Mouse (Mus musculus) ES-CJ7 (cell line): Measurements from ENCODE around the gene Naa35.

Source experiments
- DNase-seq: peaks from one replicate; pipeline ENCODE4 v3.0.0; 2011; ENCODE audit warnings: low read depth, low spot score

The Naa35 gene

DNA sequence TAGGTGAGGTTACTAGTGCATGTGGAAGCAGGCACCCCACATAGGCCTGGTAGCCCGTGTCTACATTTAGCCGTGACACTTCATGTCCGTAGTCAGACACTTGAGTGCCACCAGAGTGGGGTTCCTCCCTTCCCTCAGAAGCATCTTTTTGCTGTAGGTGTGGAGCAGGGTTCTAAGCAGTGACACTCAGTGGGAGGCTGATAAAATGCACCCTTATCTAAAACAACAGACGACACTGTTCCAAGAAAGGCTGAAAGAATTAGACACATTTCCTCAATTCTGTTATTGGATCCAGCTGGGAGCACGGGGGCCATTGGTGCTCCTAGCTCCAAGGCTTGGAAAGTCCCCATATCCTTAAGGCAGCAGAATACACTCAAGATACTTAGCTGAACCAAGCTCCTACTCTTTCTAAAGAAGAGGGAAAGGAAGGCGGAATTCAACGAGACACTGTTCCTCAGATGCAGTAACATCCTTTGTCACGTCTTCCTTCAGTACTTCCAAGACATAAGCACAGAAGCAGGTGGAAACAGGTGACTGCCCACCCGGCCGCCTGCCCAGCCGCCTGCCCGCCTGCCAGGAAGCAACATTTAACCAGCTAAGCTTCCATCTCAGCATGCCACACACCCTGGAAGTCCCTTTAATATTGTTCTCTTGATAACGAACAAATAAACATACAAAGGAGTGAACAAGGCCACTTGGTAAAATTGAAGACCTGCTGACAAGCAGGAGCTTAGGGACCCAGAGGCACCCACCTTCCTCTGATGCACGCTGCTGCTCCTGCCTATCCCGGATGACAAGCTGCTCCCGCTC lies 54.5 kb downstream of the Naa35 start:
- no peak for DNase-seq

DNA sequence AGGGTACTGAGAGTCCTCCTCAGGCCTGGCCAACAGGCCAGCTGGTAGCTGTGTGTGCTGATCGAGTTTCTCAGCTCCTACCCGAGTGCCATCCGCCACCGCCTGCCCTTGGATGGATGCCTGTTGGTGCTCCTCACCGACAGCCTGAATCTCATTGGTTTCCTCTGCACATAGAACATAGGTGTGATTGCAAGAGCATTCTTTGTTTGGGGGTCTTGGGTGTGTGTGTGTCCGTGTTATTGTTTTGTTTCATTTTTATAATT lies 55.0 kb downstream of the Naa35 start:
- no peak for DNase-seq

DNA sequence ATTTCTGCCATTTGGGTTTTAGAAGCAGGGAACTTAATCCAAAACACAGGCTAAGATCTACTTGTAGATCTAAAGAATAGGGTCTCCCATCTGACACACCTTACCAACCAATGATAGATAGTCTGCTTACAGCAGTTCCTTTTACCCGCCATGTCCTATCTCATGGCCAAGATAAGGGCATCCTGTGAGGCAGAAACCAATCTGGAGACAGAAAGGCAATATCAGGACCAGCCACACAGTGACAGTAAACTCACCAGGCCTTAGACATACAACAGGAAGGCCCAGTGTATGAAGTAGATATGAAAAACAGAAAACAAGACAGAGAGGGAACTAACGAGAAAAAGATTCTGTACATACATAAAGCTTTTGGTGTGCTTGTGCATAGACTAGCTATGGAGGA lies 57.8 kb downstream of the Naa35 start:
- no peak for DNase-seq

DNA sequence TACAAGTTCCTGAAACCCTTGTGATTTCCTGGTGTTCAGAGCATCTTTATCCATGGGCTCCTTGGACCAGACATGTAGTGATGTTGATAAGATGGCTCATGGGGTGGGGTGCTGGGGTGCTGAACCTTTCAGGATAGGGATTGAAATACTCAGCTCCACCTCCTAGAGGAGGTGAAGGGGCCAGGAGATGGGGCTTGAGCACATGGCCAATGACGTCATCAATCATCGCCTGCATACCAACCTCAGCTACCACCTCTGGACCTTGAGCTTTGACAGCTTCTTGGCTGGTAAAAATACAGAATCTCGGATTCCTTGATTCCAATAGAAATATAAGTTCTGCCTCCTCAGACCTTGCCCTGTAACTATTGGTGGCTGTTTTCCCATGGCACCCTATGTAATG lies 60.4 kb downstream of the Naa35 start:
- DNase-seq, result peak; percentile 48

DNA sequence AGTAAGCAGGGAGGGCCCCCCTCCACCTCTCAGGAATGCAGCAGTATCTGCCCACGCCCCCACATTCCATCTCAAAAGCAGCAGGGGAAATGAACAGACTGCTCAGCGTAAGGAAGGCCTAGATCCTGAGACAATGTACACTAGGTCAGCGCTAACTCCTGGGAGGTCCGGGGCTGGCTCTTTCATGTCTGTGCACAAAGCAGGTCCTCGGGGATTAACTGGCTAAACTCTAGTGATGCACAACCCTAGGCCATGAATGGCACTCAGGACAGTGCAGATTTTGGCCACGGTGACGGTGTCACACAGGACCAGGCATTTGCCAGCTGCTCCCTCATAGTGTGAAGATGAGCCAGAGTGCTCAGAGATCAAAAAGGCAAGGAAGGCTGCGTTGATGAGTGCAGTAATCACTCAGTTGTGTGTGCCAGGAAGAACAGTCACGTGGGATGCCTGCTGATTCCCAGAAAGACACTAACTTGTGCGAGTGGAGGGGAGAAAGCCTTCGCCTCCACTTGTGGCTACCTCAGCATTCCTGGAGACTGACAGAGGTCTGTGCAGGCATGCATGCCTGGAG lies 61.7 kb downstream of the Naa35 start:
- peak; percentile 78 for DNase-seq

DNA sequence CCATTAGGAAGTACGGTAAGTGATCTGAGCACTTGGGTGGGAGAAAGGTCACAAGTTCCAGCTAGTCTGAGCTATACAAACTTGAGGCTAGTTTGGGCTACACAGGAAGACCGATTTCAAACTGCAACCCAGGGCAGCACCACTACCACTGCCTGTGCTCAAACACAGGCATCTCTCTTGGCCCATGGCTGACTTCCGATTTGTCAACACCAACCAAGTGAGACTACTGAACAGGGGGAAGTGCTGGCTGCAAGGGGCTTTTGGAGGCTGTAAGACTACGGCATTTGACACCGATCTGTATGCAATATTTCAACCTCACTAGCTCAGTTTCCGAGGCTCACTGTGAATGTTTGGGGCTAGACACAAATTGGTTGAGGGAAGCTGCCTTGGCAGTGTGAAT lies 62.4 kb downstream of the Naa35 start:
- DNase-seq, result no peak

DNA sequence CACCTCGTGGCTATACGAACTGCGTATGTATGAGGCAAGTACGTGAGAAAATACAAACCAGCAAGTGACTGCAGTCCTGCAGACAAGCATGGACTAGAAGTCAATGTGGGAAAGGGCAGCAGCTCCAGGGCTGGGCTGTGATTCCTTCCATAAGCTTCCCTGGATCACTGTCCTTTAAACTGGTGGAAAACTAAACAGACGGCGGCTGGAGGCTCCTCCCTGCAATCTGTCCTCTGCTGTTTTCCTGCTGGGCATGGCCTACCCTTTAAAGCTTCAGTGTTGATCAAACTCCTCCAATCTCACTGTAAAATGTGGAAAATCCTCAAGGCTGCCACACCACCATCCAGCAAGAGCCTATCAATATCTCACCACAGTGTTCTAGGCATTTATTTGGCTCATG lies 63.5 kb downstream of the Naa35 start:
- DNase-seq, result no peak

DNA sequence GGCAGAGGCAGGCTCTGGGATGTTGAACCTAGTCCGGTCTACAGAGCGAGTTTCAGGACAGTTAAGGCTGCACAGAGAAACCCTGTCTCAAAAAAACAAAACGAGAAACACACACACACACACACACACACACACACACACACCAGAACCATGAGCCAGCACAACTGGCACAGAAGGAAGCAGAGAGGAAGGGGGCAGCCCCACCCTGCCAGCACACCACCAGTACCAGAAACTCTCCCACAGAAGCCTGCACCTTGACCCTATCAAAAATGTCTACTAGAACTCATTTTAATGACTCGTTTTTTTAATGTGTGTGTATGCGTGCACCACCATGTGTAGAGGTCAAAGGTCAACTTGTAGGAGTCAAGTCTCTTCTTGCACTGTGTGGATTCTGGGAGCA lies 64.7 kb downstream of the Naa35 start:
- DNase-seq, result no peak

DNA sequence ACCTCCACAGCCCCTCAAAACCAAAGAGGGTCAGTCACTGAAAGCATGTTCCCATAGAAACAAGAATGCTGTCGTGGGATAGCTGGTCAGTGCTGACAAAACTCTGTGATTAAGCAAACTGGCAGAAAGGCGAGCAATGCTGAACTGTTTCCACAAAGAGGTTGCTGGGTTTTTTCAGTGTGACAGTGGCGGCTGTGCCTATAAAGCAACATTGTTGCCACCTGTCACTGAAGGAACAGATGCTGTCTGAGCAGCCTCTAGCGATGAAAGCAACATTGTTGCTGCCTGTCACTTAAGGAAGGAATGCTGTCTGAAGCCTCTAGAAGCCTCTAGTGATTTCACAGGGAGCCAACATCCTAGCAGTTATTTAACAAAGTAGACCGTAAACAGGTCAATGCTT lies 67.6 kb downstream of the Naa35 start:
- no peak for DNase-seq

DNA sequence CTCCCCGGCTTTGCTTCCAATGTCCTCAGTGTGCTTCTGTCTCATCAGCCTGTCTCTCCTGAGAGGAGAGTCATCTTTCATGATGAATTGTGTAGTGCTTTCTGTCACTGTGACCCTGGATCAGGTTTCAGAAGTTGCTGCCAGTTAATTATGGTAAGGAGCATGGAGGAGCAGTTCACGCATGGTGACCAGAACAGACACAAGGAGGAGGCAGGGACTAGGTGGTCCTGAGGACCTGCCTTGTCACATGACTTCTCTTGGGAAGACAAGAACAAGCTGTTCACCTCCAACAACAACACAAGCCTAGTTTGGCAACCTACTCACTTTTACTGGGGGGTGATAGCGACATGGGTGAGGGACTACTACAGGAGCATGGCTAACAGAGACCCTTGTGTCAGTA lies 68.1 kb downstream of the Naa35 start:
- DNase-seq, result no peak

DNA sequence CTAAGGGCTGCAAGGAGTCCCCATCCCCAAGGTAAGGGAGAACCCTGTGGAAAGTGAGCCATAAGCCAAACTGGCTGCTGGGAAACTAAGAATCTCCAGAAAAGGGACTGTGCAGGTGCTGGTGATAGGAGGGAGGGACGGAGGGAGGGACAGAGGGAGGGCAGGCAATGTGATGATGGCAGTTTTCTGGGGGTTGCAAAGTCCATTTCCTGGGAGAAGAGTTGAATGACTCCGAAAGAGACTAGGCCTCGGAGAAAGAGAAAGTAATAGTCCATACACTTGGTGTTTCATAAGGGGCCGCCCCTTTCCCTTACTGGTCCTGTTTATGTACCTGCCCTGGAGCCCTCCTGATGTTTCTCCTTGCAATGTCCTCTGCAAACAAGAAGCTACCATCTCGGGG lies 69.4 kb downstream of the Naa35 start:
- no peak for DNase-seq

DNA sequence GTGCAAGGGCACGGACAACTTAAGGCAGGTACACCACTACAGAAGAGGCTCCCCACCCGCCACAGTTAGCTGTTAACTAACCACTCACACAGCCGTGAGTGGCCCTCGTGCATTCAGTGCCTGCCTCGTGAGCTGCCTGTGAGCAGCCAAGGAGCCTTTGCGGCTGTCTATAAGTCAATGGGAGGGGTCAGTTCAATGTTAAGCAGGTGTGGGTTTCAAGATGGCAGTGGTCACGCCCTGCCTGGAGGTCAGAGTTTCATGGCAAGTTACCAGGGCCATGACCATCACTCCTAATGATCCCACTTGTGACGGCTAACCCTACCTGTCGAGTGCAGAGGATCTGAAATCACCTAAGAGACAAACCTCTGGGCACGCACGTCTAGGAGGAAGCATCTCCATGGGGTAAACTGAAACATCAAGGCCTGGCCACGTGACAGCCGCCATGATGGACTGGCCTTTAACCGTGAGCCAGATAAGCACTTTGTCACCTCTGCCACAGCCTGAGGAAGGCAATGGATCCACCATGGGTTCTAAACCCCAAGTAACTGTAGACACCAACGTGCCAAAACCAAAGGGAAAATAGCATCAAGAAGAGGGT lies 70.8 kb downstream of the Naa35 start:
- DNase-seq, result peak; percentile 63

DNA sequence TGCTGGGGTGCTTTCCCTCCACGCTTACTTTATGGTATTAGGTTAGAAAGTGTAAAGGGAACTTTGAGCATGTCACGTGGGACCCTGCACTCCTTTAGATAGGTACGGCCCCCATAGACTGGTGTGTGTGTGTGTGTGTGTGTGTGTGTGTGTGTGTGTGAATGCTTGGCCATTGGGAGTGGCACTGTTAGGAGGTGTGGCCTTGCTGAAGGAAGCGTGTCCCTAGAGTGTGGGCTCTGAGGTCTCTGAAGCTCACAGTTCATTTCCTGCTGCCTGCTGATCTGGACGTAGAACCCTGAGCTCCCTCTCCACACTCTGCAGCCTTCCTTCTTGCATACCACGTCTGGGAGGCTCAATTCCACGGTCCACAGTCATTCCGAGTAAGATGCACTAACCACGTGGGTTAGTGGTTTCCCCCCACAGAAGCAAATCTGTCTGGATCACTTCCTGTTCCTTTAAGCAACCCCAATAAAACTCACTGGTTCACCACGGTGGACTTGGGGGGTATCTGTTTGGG lies 71.3 kb downstream of the Naa35 start:
- peak; percentile 80 for DNase-seq

DNA sequence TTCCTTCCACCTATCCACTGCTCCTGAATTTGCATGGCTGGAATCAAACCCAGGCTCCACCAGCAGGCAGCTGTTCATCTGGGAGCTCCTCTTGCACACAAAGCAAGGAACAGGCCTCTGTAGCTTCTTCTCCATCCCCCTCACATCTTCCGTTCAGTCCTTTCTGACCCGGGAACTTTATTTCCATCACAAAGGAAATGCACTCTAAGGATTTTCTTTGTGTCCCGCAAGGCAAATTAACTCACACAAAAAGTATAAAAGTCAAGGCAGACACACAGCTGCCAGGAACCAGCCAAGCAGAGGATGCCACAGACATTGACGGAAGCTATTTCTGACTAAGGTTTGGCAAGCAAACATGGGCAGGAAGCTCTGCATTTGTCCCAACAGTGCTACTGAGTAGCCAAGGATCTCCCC lies 71.9 kb downstream of the Naa35 start:
- peak; percentile 94 for DNase-seq

DNA sequence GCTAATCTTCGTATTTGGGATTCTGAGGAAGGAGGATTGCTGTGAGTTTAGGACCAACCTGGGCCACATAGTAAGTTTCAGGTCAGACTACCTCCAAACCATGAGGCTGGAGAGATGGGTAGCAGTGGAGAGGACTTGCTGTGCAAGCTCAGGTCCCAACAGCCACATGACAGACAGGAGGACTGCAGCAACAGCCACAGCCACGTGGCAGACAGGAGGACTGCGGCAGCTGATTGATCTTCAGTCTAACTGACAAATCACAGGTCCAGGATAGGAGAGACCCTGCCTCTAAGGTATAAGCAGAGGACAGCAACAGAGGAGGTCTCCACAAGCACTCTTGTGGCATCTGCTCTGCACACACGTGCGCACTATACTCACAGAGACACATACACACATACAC lies 72.7 kb downstream of the Naa35 start:
- DNase-seq, result peak; percentile 58

DNA sequence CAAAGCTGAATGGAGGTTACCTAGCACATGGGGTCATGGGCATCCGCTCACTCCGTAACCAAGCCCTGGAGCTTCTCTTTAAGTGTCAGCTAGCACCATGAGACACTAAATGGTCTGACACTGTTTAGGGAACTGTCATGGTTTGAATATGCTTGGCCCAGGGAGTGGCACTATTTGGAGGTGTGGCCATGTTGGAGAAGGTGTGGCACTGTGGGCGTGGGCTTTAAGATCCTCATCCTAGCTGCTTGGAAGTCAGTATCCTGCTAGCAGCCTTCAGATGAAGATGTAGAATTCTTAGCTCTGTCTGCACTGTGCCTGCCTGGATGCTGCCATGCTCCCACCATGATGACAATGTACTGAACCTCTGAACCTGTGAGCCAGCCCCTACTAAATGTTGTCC lies 75.3 kb downstream of the Naa35 start:
- DNase-seq, result no peak

DNA sequence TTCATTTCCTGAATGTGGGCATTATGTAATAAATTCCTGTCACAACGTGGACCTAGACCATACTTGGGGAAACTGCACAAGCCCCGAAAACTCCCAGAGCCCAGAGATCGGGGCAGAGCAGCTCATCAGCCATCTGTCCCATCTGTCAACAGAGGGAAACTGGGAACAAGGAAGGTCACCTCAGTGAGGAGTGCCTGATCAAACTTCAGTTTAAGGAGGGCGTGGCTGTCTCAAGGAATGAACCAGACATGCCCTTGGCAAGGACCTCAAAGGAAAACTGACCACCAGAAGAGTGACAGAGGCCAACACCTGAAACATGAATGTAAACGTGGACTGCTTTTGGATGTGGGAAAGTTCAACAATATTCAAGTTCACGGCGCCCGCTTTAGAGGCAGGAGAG lies 76.3 kb downstream of the Naa35 start:
- DNase-seq, result no peak

DNA sequence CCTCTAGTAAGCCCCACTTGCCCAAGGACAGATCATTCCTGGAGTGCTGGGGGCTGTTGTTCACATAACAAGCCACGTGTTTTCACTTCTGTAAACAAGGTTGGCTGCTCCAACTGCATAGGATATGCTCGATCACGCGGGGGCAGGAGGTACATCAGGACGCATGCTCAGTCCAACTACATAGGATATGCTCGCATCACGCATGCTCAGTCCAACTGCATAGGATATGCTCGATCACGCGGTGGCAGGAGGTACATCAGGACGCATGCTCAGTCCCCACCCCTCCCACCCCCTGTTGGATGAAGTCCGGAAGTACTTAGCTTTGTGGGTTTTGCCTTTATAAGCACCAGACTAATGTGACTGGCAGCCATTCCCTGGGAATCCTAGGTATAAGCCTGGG lies 76.9 kb downstream of the Naa35 start:
- DNase-seq, result peak; percentile 93

DNA sequence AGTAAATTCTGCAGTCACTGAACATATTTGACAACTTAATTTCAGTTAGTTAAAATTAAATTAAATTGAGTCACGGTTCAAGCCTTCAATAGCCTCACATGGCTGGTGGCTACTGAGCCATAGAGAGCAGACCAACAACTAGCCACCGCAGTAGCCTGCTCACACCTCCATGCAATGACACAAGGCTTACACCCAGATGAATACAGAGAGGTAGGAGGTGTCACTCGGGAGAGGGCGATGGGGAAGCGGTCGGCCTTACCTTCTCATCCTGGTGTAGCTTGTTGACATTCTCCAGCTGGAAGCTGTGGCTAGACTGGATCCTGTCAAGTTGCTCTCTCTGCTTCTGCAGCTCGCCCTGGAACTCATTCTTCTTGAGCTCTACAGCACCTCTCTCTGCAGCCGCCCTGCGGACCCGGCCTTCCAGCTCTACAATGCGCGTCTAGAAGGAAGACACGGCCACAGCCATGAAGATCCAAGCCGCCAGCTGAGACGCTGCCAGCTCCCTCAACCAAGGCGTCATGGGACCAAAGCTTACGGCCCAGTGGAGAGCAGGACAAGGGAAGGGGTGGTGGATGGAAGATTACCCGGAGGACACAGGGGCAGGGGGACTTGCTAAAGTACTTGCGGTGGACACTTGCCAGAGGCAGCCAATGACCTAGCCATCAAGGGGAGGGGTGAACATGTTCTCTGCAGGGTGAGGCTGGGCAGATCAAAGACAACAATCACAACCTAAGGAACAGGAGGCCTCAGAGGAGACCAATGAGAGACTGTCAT lies 79.1 kb downstream of the Naa35 start:
- DNase-seq, result no peak

DNA sequence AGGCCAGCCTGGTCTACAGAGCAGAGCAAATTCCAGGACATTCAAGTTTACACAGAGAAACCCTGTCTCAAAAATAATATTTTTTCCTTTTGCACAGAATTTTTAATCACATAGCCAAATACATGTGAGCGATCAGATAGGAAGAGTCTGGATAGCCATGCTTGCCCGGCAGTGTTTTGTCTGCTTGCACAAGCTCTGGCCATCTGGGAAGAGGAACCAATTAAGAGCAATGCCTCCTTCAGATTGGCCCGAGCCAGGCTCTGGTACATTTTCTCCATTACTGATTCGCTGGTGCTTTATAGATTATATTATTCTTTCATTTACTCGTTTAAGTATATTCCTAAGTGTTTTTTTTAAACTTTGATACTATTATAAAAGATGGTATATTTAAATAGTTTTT lies 82.7 kb downstream of the Naa35 start:
- no peak for DNase-seq

DNA sequence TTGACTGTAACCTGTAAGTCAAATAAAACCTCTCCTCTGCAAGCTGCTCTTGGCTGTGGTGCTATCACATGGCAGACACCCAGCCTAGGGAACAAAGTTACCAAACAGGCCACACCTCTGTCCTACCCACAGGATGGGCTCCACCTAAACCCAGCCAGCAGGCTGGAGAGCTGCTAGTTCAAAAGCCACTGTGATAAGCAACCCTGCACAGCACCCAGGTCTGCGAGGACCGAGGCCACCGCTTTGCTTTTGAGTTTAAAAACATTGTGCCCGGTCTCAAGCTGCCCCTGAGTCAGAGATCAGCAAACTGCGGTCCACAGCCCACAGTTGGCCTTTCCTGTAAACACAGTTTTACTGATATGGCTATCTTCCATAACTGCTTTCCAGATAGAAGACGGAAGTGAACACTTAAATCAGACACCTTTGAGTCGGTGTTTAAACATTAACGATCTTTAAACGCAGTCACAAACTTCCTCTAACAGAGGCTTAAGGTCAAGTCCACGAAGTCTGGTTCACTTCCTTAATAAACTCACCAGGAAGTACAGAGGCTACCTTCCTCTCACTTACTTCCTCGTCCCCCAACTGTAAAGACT lies 83.5 kb downstream of the Naa35 start:
- peak; percentile 57 for DNase-seq

DNA sequence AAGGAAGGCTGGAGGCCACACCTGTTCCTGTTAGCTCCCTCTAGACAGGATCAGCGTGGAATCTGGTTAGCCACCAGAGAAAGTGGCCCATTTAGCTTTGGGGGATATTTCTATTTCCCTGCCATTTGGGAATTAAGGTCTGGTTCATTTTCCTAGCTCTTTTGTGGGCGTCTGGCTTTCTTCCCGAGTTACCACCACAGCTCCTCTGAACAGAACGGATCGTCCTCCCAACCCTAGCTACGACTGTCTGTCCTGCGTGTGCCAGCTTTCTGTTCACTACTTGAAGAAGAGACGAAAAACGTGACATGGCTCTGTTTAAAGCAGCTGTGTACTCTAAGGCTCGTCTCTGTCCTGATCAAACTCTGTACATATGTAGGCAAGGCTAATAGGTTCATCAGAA lies 84.9 kb downstream of the Naa35 start:
- DNase-seq, result no peak
